Mouse (Mus musculus): ENCODE measurements around the gene Hps6.

- TF ChIP-seq MAX (IDR thresholded peaks at IDR 0.05; ENCODE audit: low read depth) (no peak), POLR2A (IDR thresholded peaks at IDR 0.05; ENCODE audit: insufficient read length, low read depth) (peak; percentile 26), POLR2AphosphoS2 (IDR thresholded peaks at IDR 0.05; ENCODE audit: insufficient read length, low read depth) (no peak), TCF3 (IDR thresholded peaks at IDR 0.05; ENCODE audit: insufficient read length, low read depth) (no peak), TCF12 (IDR thresholded peaks at IDR 0.05; ENCODE audit: insufficient read depth, poor library complexity, severe bottlenecking) (no peak), E2F4 (IDR thresholded peaks at IDR 0.05; ENCODE audit: insufficient read depth) (no peak), USF1 (IDR thresholded peaks at IDR 0.05; ENCODE audit: low read depth) (peak; percentile 94), CEBPB (IDR thresholded peaks at IDR 0.05; ENCODE audit: insufficient read depth, poor library complexity, severe bottlenecking) (no peak), MYOD1 (IDR thresholded peaks at IDR 0.05; ENCODE audit: control insufficient read depth in 1 of 3, insufficient read length in 2 of 3, low read depth in 2 of 3) (no peak), SRF (IDR thresholded peaks at IDR 0.05; ENCODE audit: control insufficient read depth, insufficient read length, low read depth) (no peak), MYOG (IDR thresholded peaks at IDR 0.05; ENCODE audit: control insufficient read depth in 1 of 3, insufficient read depth in 1 of 3, insufficient read length in 2 of 3, low read depth in 2 of 3) (no peak)
Observed at GRCm38 (mm10) chr19:46002279-46002678, 1.0 kb upstream of the Hps6 start.
